Mouse (Mus musculus) layer of hippocampus, adult 6 months (tissue): ENCODE measurements around the gene Slamf6. TPM values are rescaled to one million over a fixed set of nuclear protein-coding genes. Genes with fewer than 3 reads are reported as not detected.

Experiments used
- long read RNA-seq, 2 experiments: library from polyadenylated mRNA; unstranded; transcript quantifications; one replicate each; pipeline ENCODE4 v2.0.0; 2019 to 2020
- polyA plus RNA-seq: library from polyadenylated mRNA; unstranded; fragments of <200 nt; fragmentation: Nextera tagmentation; gene quantifications from 2 replicates; pipeline ENCODE4 v1.2.3, GENCODE M21; 2021

The Slamf6 gene
- polyA plus RNA-seq, result 0.41 and 1.1 TPM in 2 replicates
- long read RNA-seq, experiment 1, full-length matches to known transcripts, result 1 of 1 reads
- long read RNA-seq, experiment 1, partial matches to known transcripts, result 0 of 1 reads
- long read RNA-seq, experiment 1, other reads (novel, unspliced or antisense), result 0 of 1 reads
- long read RNA-seq, experiment 2, full-length matches to known transcripts, result 1 of 4 reads
- long read RNA-seq, experiment 2, partial matches to known transcripts, result 0 of 4 reads
- long read RNA-seq, experiment 2, other reads (novel, unspliced or antisense), result 3 of 4 reads

GRCm38 (mm10) chr1:171917305-171918039 lies at the start of gene Slamf6:
Gene Slamf6 (plus strand): TSS chr1:171917515.

GRCm38 (mm10) chr1:171895364-171895763 lies 22.0 kb upstream of the Slamf6 start, which contains the start of gene Gm10521:
Gene Gm10521 (plus strand): TSS chr1:171895664.

Other genes starting within 250 kb of the Slamf6 start
- gene Cd48, start 235.5 kb upstream of the Slamf6 start, polyA plus RNA-seq, result 1.8 and 2.0 TPM in 2 replicates
- 0.16 and 0.24 TPM in 2 replicates for gene Slamf1, start 150.4 kb upstream of the Slamf6 start, polyA plus RNA-seq
- gene Cd84, start 77.8 kb upstream of the Slamf6 start, polyA plus RNA-seq, result 2.1 and 2.5 TPM in 2 replicates
- not detected in 2 replicates for gene Gm10521, start 21.9 kb upstream of the Slamf6 start, polyA plus RNA-seq
- gene Vangl2, start 110.9 kb downstream of the Slamf6 start, polyA plus RNA-seq, result 10.3 and 11.7 TPM in 2 replicates
- 0.39 and 0.53 TPM in 2 replicates for gene Nhlh1, start 140.1 kb downstream of the Slamf6 start, polyA plus RNA-seq
- gene Copa, start 165.0 kb downstream of the Slamf6 start, polyA plus RNA-seq, result 110 and 111 TPM in 2 replicates
- 40.9 and 41.7 TPM in 2 replicates for gene Ncstn, start 165.3 kb downstream of the Slamf6 start, polyA plus RNA-seq
- gene Pex19, start 209.2 kb downstream of the Slamf6 start, polyA plus RNA-seq, result 87.1 and 95.5 TPM in 2 replicates
- gene Dcaf8, start 230.6 kb downstream of the Slamf6 start, polyA plus RNA-seq, result 49.7 and 59.1 TPM in 2 replicates